Mouse (Mus musculus): Measurements from ENCODE around the gene Osm.

DNA sequence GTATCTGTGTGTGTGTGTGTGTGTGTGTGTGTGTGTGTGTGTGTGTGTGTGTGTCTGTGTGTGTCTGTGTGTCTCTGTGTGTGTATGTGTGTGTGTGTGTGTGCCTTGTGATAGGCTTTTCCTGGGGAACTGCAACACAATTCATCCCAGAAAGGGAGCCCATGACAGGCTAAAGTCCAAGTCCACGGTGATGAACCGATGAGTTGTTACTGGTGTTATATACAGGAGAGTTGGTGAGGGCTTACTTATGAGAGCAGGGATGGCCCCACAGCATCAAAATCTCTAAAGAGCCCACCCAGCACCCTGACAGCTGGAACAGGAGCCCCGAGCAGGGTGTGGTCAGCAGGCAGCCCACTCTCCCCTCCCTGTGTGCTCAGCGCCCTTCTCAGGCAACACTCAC is 5.0 kb downstream of the Osm start:
- TF ChIP-seq CTCF (IDR thresholded peaks at IDR 0.05; ENCODE audit: low read depth) (no peak), EP300 (IDR thresholded peaks at IDR 0.05; ENCODE audit: low read depth) (no peak)

Measured in liver, embryonic 14.5 days (tissue).